Mouse (Mus musculus): Measurements from ENCODE around the gene Hoxa5.

The Hoxa5 gene

GRCm38 (mm10) chr6:52174968-52175751, 29.2 kb downstream of the Hoxa5 start:
- DNase-seq = no peak

DNA sequence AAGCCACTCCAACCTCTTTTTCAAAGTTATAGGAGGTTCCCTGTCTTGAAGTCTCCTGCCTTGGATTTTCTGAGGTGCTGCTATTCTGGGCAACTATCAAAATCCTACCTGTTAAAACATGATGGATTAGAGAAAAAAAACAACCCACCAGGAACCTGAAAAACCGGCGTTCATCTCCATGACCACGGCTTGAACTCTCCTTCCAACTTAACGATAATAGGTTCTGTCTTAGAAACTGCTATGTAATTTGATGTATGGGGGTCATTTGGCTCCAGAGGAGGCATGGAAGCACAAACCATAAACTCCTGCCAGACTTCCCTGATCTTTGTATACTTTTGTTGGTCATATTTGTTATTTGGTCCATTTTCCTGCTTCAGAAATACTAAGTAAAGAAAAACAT, 30.7 kb downstream of the Hoxa5 start:
- no peak for DNase-seq

GRCm38 (mm10) chr6:52172501-52172900, 31.9 kb downstream of the Hoxa5 start:
- DNase-seq = no peak

GRCm38 (mm10) chr6:52171938-52172337, 32.4 kb downstream of the Hoxa5 start:
- no peak for DNase-seq

DNA sequence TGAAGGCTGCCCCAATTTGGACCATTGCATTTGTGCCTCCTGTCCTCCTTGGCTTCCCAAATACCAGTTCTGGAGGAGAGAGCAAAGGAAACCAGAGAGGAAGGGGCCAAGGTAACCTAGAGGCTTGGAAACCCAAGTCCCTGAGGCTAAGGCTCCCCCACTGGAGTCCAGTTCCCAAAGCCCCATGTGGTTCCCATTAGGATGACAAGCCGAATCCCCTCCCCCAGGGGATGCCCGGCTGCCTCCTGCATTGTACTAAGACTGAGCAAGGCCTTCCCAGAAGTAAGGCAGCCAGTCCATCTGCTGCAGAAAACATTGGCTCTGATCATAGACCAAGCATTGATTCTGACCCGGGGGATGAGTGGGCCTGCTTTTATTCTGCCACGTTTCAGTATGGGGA, 33.1 kb downstream of the Hoxa5 start:
- no peak for DNase-seq

DNA sequence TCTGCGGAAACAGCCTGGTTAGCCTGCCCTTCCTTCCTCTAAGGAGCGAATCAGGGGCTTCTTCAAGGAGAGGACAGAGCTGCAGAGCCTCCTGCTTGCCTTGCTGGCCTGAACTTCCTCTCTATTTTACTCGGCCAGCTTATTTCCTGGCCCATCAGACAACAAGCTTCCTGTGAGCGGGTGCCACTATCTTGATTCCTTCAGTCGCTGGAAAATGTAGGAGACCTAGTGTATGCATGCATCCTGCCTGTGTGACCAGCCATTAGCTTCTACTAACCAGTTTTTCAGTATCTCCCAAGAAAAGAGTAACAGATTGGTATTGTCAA, 33.5 kb downstream of the Hoxa5 start:
- no peak for DNase-seq

DNA sequence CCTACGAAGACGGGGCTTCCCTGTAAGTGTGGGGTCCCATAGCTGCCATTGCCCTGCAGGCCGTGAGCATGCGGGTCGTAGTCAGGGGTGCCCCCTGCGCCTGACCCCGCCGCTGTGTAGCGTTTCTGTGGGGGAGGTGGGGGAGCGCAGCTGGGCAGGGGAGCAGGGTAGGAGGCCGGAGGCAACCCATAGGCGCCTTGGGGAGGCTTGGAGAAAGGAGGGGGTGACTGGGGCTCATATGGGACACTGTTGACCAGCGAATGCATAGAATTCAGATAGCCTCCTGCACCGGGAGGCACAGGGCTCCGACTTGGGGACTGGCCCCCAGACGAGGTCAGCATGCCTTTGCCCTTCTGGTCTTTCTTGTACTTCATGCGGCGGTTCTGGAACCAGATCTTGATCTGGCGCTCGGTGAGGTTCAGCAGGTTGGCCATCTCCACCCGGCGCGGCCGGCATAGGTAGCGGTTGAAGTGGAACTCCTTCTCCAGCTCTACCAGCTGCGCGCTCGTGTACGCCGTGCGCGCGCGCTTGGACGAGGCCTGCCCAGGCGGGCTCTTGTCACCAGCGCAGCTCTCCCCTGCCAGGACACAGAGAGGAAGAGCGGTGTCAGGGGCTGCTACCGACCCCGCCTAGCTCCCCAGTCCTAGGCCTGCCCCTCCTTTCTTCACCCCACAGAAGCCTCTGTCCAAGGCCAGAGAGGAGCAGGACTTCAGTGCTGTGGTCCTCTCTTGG, 34.1 kb downstream of the Hoxa5 start:
- no peak for DNase-seq

GRCm38 (mm10) chr6:52169499-52170165, 34.8 kb downstream of the Hoxa5 start:
- no peak for DNase-seq

DNA sequence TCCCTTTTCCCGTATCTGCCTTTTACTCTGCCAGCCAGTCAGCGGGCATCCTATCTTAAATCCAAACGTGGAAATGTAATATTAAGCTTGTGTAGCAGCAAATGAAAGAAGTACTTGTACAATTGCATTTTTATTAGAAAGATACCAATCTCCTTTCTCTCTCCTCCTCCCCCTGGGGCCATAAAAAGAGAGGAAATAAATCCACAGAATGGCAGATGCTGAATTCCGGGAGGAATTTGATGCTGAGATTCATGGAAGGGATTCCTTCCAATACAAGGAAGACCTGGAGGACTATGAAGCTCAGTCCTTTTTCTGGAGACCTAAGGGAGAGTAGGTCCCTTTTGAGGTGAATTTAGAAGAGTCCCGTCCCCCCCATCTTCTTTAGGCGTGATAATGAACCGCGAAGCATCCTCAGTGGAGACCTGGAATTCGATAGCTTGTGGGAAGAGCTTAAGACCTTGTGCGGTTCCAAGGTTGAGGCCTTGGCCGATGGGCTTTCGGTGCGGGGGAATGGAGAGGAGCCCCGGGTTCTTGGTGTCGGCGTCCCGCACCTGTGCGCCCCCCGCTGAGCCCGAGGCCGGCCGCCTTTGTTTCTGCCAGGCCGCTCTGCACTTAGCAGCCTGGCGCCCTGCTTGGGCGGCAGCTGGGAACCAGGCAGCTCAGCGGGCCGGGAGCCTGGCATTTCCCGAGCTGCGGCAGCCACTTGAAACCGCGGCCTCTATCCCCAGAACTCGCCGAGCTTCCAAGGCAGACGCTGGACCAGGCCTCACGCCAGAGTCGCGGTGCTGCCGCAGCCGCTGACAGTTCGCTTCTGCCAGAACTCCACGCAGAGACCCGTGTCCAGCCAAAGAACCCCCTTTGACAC, 36.0 kb downstream of the Hoxa5 start:
- no peak for DNase-seq

DNA sequence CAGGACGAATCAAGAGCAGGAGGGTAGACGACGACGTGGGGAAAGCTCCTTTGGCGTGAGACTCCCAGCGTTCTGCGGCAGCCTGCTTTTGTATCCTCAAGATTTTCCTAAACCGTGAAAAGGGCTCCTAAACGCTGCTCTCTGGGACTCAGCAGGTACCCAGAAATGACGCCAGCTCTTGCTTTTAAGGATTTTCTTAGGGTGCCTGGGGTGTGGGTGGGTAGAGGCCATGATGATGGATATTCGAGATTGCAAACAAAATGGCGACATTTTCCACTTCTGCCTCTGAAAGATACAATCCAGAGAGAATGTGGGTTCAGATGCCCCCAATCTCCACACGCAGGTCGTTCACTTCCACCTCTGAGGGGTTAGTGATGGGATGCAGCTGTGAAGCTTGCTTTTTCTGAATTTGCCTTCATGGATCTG, 36.6 kb downstream of the Hoxa5 start:
- DNase-seq = no peak

GRCm38 (mm10) chr6:52167176-52167575, 37.2 kb downstream of the Hoxa5 start:
- DNase-seq = no peak

GRCm38 (mm10) chr6:52166431-52167077, 37.8 kb downstream of the Hoxa5 start:
- no peak for DNase-seq

DNA sequence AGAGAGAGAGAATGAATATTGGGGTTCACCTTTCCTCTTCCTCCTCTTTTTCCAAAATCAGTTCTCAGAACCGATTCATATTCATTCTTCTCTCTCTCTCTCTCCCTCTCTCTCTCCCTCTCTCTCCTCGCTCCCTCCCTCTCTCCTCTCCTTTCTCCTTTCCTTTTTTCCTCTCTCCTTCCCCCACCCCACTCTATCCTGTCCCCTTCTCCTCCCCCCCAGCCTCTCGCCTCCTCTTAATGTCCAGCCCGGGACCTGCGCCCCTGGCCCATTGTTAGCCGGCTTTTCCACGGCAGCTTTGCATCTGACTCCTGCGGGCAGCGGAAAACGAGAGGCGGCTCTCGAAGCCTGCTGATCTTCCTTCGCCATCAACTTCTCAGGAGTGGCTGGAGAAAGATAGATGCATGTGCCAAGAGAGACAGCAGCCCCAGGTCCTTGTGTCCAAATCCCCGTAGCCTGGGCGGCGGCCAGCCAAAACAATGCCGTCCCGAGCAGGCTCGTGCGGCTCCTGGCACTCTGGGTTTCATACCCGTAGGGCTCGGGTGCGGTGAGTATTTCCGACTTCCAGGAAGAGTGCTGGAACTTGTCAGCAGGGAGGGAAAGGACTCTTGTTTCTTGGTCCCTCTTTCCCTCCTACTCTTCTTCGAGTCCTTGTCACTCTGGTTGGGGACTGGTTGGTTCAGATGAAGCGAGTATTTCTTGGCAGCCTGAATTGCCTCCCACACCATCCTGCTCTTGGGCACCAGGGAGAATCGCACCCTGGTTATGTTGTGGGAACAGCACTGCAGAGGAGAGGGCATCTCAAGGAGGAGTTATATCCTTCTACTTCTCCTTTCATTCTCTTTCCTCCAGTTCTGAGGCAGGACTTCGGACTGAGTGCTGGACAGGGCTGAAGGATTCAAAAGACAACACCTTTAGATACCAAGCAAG, 38.7 kb downstream of the Hoxa5 start:
- no peak for DNase-seq

GRCm38 (mm10) chr6:52164626-52165440, 39.6 kb downstream of the Hoxa5 start, which contains the start of gene Hoxa2:
Gene Hoxa2 (minus strand): TSS chr6:52164831.
- no peak for DNase-seq

DNA sequence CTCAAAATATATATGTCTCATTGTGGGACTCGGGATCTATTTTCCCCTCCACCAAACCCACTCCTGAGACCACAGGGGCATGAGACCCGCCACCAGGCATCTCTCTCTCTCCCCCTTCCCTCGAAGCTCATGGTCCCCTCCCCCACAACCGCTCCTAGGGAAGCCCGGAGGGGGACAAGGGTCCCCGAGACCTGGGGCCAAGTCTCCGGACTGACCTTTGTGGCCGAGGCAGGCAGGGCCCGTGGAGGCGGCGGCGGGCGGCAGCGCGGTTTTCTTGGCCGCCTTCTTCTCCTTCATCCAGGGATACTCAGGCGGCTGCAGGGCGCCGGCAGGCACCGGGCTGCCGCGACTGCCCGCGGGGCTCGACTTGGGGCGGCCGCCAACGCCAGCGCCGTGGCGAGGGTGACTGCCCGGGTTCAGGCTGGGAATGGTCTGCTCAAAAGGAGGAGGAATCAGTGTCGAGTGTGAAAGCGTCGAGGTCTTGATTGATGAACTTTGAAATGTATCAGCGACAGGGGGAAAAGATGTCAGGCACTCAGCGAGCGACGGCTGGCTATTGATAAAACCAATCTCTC, 40.2 kb downstream of the Hoxa5 start:
- DNase-seq = no peak

- DNase-seq = no peak
Measured at GRCm38 (mm10) chr6:52163366-52164031, 40.9 kb downstream of the Hoxa5 start.

GRCm38 (mm10) chr6:52162611-52163365, 41.6 kb downstream of the Hoxa5 start:
- no peak for DNase-seq

GRCm38 (mm10) chr6:52162093-52162380, 42.4 kb downstream of the Hoxa5 start:
- no peak for DNase-seq

Data from B cell, adult 2 months (primary cell).